Mouse (Mus musculus): ENCODE results near the gene Scn2a.
"Not testable (repeated sequence)": the region's sequence is repeated elsewhere in the genome, so short reads cannot be mapped to it uniquely, and the experiment has no call there.

The Scn2a gene

DNA sequence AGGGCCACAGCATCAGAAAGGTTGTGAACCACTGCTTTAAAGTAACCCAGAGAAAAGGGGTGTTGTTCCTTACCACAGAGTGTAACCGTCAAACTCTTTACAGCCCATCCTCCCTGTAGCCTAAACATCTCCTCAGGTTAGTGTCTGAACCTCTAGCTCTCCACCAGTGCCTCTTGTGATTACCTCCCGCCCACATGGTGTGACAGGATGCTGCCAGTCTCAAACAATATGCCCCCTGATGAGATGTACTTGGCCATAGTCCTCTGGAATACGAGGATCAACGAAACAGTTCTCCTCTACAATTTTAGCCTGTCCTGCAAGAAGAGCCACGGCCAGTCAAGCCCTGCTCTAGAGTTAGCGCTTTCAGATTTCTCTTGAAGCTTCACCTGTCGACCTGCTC lies 74.5 kb downstream of the Scn2a start:
- intact Hi-C loops (cut with DNase I): no loop called here

DNA sequence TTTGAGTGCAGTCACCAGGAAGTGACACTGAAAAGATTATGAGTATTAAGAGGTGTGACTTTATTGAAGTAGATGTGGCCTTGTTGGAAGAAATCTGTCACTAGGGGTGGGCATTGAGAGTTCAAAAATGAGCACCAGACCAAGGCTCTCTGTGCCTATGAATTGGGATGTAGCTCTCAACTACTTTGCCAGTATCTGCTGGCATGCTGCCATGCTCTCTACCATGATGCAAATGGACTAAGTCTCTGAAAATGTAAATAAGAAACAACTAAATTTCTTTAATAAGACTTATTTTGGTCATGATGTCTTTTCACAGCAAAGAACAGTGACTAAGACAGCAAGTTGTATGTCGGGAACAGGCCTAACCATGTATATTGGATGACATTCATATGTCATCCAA lies 79.7 kb downstream of the Scn2a start:
- intact Hi-C loops (cut with DNase I): no loop called here

DNA sequence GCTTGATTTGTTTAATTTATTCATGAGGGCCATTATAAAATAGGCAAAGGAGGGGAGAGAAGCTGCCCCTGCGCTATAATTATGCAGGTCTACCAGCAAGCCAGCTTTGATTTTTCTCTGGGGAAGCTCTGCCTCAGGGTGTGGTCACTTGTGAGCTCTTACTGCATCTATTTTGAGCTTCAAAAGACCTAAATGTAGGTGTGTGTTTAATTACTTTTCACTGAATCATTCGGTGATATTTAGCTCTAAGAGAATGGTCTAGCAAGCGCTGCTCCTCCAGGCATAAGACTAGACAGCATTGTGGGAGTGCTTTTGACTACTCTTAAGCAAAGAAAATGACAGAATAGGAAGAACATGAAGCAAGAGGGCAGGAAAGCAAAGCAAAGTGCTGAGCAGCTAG lies 80.6 kb downstream of the Scn2a start:
- intact Hi-C loops (cut with DNase I): no loop called here

DNA sequence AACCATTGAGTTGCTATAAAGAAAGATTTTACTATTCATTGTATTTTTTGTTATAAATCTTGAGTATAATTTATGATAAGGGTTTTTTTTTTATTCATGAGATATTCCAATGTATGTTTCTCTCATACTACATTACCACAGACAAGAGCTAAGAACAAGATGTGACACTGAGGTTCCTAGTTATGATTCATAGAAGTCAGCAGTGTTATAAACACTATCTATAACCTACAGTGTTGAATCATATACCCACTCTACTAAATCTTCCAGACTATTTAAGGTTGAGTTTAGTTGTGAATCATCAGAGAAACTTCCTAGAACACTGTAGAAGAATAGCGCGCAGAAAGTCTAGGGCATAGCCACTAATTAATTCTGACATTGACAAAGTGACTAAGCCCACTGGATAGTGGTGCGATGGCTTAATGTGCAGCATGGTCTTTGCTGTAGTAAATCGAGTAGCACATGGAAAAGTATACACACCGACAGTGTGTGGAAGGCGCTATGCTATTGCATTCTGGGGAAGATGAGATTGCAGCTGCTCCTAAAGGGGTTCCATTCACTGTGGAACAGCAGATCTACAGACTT lies 101.7 kb downstream of the Scn2a start:
- intact Hi-C loops (cut with DNase I): no loop called here

DNA sequence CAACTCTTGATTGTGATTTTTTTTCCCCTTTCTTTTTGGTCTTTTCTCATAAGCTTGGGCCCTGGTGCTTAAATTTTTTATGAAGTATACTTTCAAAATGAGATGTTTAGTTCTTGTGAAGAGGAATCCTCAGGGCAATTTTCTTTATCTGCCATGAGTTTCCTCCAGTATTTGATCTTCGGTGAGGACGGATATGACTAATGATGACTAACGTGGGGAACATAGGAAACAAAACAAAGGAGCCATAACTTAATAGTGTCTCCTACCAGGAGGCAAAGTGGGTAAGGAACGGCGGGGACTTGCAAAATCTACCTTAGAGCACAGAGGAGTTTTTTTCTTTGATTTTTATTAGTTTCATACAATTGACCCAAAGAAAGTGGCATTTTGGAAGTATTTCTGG lies 124.8 kb downstream of the Scn2a start:
- intact Hi-C loops (cut with DNase I): no loop called here

DNA sequence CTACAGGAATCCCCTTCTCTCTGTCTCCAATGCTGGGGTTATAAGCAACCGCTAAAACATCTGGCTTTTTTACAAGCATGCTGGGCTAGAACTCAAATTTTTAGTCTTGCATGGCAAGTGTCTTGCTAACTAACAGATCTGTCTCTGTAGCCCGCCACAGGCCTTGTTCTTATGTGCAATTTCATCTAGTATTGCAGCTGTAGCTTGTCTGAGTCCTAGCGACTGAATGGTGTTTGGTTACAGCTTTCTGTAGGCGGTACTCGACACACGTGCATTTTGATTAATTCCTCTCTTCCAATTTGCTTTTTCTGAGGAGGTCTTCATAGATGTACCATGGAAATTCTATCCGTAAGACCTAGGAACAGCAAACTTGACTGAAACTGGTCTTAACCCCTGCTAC lies 161.9 kb downstream of the Scn2a start:
- intact Hi-C loops (cut with DNase I): no loop called here

DNA sequence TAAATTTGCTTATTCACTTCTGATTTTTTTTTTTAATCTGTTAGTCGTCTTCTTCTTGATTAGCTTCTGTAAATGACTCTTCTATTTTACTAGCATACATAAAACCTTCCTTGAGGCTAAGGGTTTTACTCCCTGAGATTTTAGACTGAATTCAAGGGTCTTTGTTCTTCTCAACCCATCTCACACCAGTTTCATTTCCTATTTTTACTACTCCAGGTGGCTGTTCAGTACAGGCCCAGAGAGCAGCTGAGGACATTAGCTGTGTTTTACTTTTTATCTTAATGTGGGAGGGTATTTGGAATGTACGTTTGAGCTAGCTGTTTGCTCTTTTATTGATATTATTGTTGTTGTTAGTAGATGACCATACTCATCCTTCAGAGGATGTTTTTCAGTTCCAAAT lies 162.8 kb downstream of the Scn2a start:
- intact Hi-C loops (cut with DNase I): no loop called here

DNA sequence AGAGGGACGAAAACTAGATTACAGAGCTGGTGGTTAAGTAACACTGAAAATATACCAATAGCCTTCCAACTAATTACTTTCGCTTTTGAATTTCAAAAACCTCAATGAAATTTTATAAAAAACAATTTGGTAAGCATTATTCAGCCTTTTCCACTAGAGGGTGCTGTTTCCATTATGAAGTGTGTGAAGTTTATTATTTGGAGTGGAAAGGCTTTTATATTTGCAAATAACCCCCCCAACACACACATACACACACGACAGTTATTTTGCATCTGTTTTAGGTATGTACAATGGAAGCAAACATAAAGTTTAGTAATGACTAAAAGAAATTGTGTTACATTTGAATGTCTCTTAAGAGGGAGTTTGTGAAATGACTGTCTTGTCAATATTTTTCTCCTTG lies 171.9 kb downstream of the Scn2a start:
- intact Hi-C loops (cut with DNase I): loop anchor here (2.0 to 10.0 kb wide), 2 partner anchors 250 to 392 kb away; no protein-coding TSS in a partner anchor

DNA sequence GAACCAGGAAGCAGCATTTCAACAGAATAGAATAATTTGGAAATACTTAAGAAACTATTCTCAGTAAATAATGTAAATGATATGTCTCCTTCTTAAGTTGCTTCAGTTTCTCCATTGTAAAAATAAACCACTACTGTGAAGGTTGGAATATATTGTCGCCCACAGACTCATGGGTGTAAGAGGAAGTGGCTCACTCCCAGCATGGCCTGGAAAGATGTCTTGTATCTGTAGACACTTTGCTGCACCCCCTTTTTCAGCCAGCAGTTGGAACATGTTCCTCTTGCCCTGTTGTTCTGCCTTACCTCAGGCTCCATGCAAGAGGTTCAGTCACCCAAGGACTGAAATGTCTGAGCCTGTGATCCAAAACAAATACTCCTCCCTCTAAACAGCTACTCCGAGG lies 173.0 kb downstream of the Scn2a start:
- intact Hi-C loops (cut with DNase I): loop anchor here (2.0 to 10.0 kb wide), 2 partner anchors 249 to 391 kb away; no protein-coding TSS in a partner anchor

DNA sequence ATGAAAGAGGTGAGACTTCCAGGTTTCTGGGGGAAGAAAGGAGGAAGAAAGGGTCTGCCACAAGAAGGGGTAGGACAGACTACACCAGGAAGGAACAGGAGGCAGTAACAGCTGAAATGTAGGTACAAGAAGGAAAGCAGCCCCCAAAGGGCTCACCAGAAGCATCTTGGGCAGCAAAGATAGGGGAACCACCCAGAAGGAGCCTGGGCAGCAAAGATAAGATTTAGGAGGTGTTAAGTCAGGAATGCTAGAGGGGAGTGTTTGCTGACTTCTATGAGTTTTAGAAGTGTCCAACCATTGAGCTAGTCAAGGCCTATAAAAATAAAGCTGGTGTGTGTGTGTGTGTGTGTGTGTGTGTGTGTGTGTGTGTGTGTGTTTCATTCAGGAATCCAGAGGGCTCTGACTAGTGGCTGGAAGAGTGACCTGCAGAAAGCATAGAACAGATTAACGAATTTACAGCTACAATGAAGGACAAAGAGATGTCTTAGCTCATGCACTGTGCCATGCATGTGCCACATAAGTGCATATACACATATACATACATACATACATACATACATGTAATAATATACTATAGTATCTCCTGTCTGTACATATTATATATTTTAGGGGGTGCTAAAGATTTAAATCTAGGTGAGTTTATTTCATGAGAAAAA lies 180.6 kb downstream of the Scn2a start:
- intact Hi-C loops (cut with DNase I): no loop called here

DNA sequence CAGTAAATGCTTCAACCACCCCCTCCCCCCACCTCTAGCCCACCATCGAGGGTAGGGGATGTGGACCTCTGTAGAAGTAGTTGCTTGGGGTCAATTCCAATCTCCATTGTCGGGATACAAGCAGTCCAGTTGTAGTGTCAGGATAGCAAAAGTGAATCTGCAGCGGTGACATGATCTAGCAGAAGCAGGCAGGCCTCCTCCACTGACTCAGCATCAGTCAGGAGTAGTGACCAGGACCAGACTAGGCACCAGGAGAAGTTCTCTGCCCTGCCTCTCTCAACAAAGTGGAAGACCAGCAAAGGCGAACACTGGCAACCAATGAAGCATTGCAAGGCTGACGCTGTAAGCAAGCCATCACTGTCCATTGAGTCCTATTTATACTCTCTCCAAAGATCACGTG lies 186.0 kb downstream of the Scn2a start:
- intact Hi-C loops (cut with DNase I): no loop called here

DNA sequence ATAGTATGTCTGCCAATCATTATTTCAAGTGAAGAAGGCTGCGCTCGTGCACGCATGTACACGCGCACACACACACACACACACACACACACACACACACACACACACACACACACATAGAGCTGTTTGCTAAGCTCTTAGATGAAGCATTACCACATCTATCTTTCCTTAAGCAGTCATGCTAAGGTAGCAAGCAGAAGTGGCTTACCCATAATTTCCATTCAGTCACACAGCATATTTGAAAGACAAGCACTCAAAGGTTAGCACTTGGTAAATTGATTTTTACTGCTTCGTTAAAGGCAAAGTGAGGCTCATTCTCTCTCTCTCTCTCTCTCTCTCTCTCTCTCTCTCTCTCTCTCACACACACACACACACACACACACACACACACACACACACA lies 190.6 kb downstream of the Scn2a start:
- intact Hi-C loops (cut with DNase I): not testable (repeated sequence)

Measured in adrenal gland (tissue).